Mouse (Mus musculus): ENCODE data around the gene Gpr162.
"Not testable (repeated sequence)": the region's sequence is repeated elsewhere in the genome, so short reads cannot be mapped to it uniquely, and the experiment has no call there.

Gene Gpr162

GRCm38 (mm10) chr6:124811701-124812560, 51.9 kb downstream of the Gpr162 start:
- no peak for DNase-seq (ENCODE audit: low read depth, low spot score)

- DNase-seq (ENCODE audit: low read depth, low spot score), result no peak
Observed at GRCm38 (mm10) chr6:124811403-124811665, 52.4 kb downstream of the Gpr162 start.

DNA sequence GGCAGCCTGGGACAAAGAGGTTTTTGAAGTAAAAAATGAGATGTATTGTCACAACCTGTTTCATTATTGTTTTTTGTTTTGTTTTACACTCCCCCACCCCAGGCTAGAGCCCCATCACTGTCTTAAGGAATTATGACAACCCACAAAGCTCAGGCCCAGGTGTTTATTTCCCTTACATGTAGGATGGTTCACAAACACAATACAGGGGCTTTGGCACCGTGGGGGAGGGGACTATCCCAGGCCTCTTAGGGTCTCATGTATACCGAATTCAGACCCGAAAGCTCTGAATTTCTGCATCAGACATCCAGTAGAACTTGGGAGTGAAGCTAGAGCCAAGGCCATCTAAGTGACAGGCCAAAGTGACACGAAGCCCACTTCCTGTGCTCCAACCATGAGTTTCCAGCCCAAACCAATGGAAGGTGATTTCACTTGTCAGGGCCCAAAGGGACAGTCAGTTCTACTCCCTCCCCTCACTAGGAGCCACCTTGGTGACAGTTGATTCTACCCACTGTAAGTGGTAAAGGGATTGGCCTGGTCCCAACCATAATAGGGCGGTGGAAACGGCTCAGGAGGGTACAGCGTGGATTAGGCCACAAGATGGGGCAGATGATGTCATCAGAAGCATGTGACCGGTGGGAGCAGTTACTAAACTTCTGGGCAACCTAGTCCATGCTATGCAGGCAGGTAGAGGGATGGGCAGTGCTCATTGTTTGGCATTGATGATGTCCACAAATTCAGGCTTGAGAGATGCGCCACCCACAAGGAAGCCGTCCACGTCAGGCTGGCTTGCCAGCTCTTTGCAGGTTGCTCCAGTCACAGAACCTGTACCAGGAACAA, 53.0 kb downstream of the Gpr162 start:
- DNase-seq (ENCODE audit: low read depth, low spot score), result not testable (repeated sequence)

DNA sequence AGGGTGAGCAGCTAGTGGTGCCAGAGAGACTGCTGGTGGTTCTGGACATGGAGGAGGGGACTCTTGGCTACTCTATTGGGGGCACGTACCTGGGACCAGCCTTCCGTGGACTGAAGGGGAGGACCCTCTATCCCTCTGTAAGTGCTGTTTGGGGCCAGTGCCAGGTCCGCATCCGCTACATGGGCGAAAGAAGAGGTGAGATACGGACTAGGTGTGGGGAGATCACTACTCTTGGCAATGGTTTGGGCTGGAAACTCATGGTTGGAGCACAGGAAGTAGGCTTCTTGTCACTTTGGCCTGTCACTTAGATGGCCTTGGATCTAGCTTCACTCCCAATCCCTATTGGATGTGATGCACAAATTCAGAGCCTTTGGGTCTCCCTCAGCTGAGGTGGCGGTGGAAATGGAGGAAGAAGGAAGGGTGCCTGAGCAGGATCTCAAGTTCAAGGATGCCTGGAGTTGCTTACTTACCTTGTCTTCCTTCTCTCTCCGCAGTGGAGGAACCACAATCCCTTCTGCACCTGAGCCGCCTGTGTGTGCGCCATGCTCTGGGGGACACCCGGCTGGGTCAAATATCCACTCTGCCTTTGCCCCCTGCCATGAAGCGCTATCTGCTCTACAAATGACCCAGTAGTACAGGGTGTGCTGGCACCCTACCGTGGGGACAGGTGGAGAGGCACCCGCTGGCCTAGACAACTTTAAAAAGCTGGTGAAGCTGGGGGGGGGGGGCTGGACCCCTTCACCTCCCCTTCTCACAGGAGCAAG, 53.8 kb downstream of the Gpr162 start:
- DNase-seq (ENCODE audit: low read depth, low spot score), result no peak

GRCm38 (mm10) chr6:124809052-124809774, 54.6 kb downstream of the Gpr162 start:
- DNase-seq (ENCODE audit: low read depth, low spot score), result no peak
